Mouse (Mus musculus): ENCODE results near the gene Prkce. TPM values are rescaled to one million over a fixed set of nuclear protein-coding genes. Genes with fewer than 3 reads are reported as not detected.

Gene Prkce
- polyA plus RNA-seq, 1 experiment = 1.9 TPM

- H3K36me3 ChIP-seq (ENCODE audit: control insufficient read depth, insufficient read depth) = no peaks in the 10 kb centered on the region
- H3K4me2 ChIP-seq (ENCODE audit: low read depth) = no peak overlapping the region
- no peaks in the 10 kb centered on the region for H3K79me2 ChIP-seq (ENCODE audit: control insufficient read depth, insufficient read depth)
- H3K27me3 ChIP-seq (ENCODE audit: control insufficient read depth, insufficient read depth, insufficient read length) = no peaks in the 10 kb centered on the region
- no peak overlapping the region for H3ac ChIP-seq (ENCODE audit: control insufficient read depth, insufficient read length)
- TF ChIP-seq MYOD1 (IDR thresholded peaks at IDR 0.05; ENCODE audit: control insufficient read depth in 1 of 3, insufficient read length in 2 of 3, low read depth in 2 of 3) (no peak), MYOG (IDR thresholded peaks at IDR 0.05; ENCODE audit: control insufficient read depth in 1 of 3, insufficient read depth in 1 of 3, insufficient read length in 2 of 3, low read depth in 2 of 3) (no peak), POLR2A (IDR thresholded peaks at IDR 0.05; ENCODE audit: insufficient read length, low read depth) (no peak), REST (IDR thresholded peaks at IDR 0.05; ENCODE audit: insufficient read depth, insufficient read length) (no peak), POLR2AphosphoS2 (IDR thresholded peaks at IDR 0.05; ENCODE audit: insufficient read length, low read depth) (no peak), TCF12 (IDR thresholded peaks at IDR 0.05; ENCODE audit: insufficient read depth, poor library complexity, severe bottlenecking) (no peak), E2F4 (IDR thresholded peaks at IDR 0.05; ENCODE audit: insufficient read depth) (no peak), TCF3 (IDR thresholded peaks at IDR 0.05; ENCODE audit: insufficient read length, low read depth) (no peak), CEBPB (IDR thresholded peaks at IDR 0.05; ENCODE audit: insufficient read depth, poor library complexity, severe bottlenecking) (no peak), USF1 (IDR thresholded peaks at IDR 0.05; ENCODE audit: low read depth) (no peak), SRF (IDR thresholded peaks at IDR 0.05; ENCODE audit: control insufficient read depth, insufficient read length, low read depth) (no peak), MAX (IDR thresholded peaks at IDR 0.05; ENCODE audit: low read depth) (no peak)
- H3K4me3 ChIP-seq = no peak overlapping the region
Observed at GRCm38 (mm10) chr17:86338328-86338727, 170.7 kb downstream of the Prkce start.

- H3K4me2 ChIP-seq (ENCODE audit: low read depth) = no peak overlapping the region
- H3ac ChIP-seq (ENCODE audit: control insufficient read depth, insufficient read length) = no peak overlapping the region
- no peaks in the 10 kb centered on the region for H3K27me3 ChIP-seq (ENCODE audit: control insufficient read depth, insufficient read depth, insufficient read length)
- TF ChIP-seq E2F4 (IDR thresholded peaks at IDR 0.05; ENCODE audit: insufficient read depth) (no peak), POLR2AphosphoS2 (IDR thresholded peaks at IDR 0.05; ENCODE audit: insufficient read length, low read depth) (no peak), REST (IDR thresholded peaks at IDR 0.05; ENCODE audit: insufficient read depth, insufficient read length) (no peak), MYOG (IDR thresholded peaks at IDR 0.05; ENCODE audit: control insufficient read depth in 1 of 3, insufficient read depth in 1 of 3, insufficient read length in 2 of 3, low read depth in 2 of 3) (no peak), TCF12 (IDR thresholded peaks at IDR 0.05; ENCODE audit: insufficient read depth, poor library complexity, severe bottlenecking) (no peak), MYOD1 (IDR thresholded peaks at IDR 0.05; ENCODE audit: control insufficient read depth in 1 of 3, insufficient read length in 2 of 3, low read depth in 2 of 3) (no peak), TCF3 (IDR thresholded peaks at IDR 0.05; ENCODE audit: insufficient read length, low read depth) (no peak), POLR2A (IDR thresholded peaks at IDR 0.05; ENCODE audit: insufficient read length, low read depth) (no peak), MAX (IDR thresholded peaks at IDR 0.05; ENCODE audit: low read depth) (no peak)
- H3K36me3 ChIP-seq (ENCODE audit: control insufficient read depth, insufficient read depth) = no peaks in the 10 kb centered on the region
- no peak overlapping the region for H3K4me3 ChIP-seq
- H3K79me2 ChIP-seq (ENCODE audit: control insufficient read depth, insufficient read depth) = no peaks in the 10 kb centered on the region
Observed at GRCm38 (mm10) chr17:86344032-86344431, 176.4 kb downstream of the Prkce start.

DNA sequence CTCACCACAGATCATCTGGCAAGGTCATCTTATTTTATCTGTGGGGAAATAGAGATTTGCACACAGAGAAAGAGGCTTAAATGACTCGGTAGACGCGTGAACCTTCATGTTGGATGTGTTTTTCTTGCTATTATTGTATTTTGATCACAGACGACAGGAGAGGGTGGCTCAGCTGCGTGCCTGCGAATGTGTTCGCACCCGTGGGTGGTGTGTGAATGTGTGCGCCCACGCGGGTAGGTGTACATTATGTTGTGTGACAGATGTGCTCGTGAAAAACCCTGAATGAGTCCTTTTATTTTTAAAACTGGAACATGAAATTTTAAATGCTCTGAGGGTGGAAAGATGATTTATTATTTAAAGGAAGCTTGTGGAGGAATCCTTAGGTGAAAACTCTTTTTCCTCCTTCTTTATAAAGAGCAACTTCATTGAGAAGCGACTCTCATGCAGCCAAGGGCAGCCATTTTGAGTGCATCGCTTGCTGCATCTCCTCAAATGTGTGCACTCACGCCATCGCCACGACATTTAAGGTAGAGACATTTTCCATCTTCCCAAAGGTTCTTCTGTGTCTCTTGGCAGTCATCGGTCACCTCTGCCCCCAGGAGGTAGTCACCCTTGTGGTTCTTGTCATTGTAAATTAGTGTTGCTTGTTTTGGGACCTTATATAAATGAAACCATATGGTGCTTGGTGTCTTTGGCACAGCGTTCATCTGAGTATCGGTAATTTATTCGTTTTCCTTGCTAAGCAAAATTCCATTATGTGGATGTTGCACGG lies 177.8 kb downstream of the Prkce start:
- Histone ChIP-seq H3K79me2 (ENCODE audit: control insufficient read depth, insufficient read depth) (no peaks in the 10 kb centered on the region), H3K36me3 (ENCODE audit: control insufficient read depth, insufficient read depth) (no peaks in the 10 kb centered on the region), H3K27me3 (ENCODE audit: control insufficient read depth, insufficient read depth, insufficient read length) (no peaks in the 10 kb centered on the region), H3ac (ENCODE audit: control insufficient read depth, insufficient read length) (no peak overlapping the region), H3K4me3 (no peak overlapping the region), H3K4me2 (ENCODE audit: low read depth) (no peak overlapping the region)
- no peak for TF ChIP-seq TCF3 (IDR thresholded peaks at IDR 0.05; ENCODE audit: insufficient read length, low read depth)
- TF ChIP-seq USF1 (IDR thresholded peaks at IDR 0.05; ENCODE audit: low read depth) = no peak
- TF ChIP-seq MYOD1 (IDR thresholded peaks at IDR 0.05; ENCODE audit: control insufficient read depth in 1 of 3, insufficient read length in 2 of 3, low read depth in 2 of 3) = no peak
- TF ChIP-seq E2F4 (IDR thresholded peaks at IDR 0.05; ENCODE audit: insufficient read depth) = no peak
- no peak for TF ChIP-seq CEBPB (IDR thresholded peaks at IDR 0.05; ENCODE audit: insufficient read depth, poor library complexity, severe bottlenecking)
- no peak for TF ChIP-seq MAX (IDR thresholded peaks at IDR 0.05; ENCODE audit: low read depth)
- TF ChIP-seq SRF (IDR thresholded peaks at IDR 0.05; ENCODE audit: control insufficient read depth, insufficient read length, low read depth) = no peak

GRCm38 (mm10) chr17:86350236-86350635 lies 182.7 kb downstream of the Prkce start:
- Histone ChIP-seq H3K36me3 (ENCODE audit: control insufficient read depth, insufficient read depth) (no peaks in the 10 kb centered on the region), H3ac (ENCODE audit: control insufficient read depth, insufficient read length) (no peak overlapping the region), H3K4me2 (ENCODE audit: low read depth) (peak overlapping the region; percentile 44), H3K79me2 (ENCODE audit: control insufficient read depth, insufficient read depth) (no peaks in the 10 kb centered on the region), H3K4me3 (no peak overlapping the region), H3K27me3 (ENCODE audit: control insufficient read depth, insufficient read depth, insufficient read length) (no peaks in the 10 kb centered on the region)
- no peak for TF ChIP-seq REST (IDR thresholded peaks at IDR 0.05; ENCODE audit: insufficient read depth, insufficient read length)
- TF ChIP-seq CEBPB (IDR thresholded peaks at IDR 0.05; ENCODE audit: insufficient read depth, poor library complexity, severe bottlenecking) = no peak
- no peak for TF ChIP-seq MAX (IDR thresholded peaks at IDR 0.05; ENCODE audit: low read depth)
- TF ChIP-seq USF1 (IDR thresholded peaks at IDR 0.05; ENCODE audit: low read depth) = no peak
- no peak for TF ChIP-seq POLR2A (IDR thresholded peaks at IDR 0.05; ENCODE audit: insufficient read length, low read depth)
- no peak for TF ChIP-seq MYOD1 (IDR thresholded peaks at IDR 0.05; ENCODE audit: control insufficient read depth in 1 of 3, insufficient read length in 2 of 3, low read depth in 2 of 3)
- TF ChIP-seq TCF12 (IDR thresholded peaks at IDR 0.05; ENCODE audit: insufficient read depth, poor library complexity, severe bottlenecking) = no peak
- no peak for TF ChIP-seq TCF3 (IDR thresholded peaks at IDR 0.05; ENCODE audit: insufficient read length, low read depth)

GRCm38 (mm10) chr17:86350791-86351261 lies 183.2 kb downstream of the Prkce start:
- Histone ChIP-seq H3K79me2 (ENCODE audit: control insufficient read depth, insufficient read depth) (no peaks in the 10 kb centered on the region), H3K4me2 (ENCODE audit: low read depth) (peak overlapping the region; percentile 44), H3ac (ENCODE audit: control insufficient read depth, insufficient read length) (no peak overlapping the region), H3K36me3 (ENCODE audit: control insufficient read depth, insufficient read depth) (no peaks in the 10 kb centered on the region), H3K4me3 (no peak overlapping the region), H3K27me3 (ENCODE audit: control insufficient read depth, insufficient read depth, insufficient read length) (no peaks in the 10 kb centered on the region)
- no peak for TF ChIP-seq POLR2A (IDR thresholded peaks at IDR 0.05; ENCODE audit: insufficient read length, low read depth)
- no peak for TF ChIP-seq MAX (IDR thresholded peaks at IDR 0.05; ENCODE audit: low read depth)
- no peak for TF ChIP-seq MYOG (IDR thresholded peaks at IDR 0.05; ENCODE audit: control insufficient read depth in 1 of 3, insufficient read depth in 1 of 3, insufficient read length in 2 of 3, low read depth in 2 of 3)
